8 mouse cellular contexts compared by ENCODE assay signal in the genomic region with DNA sequence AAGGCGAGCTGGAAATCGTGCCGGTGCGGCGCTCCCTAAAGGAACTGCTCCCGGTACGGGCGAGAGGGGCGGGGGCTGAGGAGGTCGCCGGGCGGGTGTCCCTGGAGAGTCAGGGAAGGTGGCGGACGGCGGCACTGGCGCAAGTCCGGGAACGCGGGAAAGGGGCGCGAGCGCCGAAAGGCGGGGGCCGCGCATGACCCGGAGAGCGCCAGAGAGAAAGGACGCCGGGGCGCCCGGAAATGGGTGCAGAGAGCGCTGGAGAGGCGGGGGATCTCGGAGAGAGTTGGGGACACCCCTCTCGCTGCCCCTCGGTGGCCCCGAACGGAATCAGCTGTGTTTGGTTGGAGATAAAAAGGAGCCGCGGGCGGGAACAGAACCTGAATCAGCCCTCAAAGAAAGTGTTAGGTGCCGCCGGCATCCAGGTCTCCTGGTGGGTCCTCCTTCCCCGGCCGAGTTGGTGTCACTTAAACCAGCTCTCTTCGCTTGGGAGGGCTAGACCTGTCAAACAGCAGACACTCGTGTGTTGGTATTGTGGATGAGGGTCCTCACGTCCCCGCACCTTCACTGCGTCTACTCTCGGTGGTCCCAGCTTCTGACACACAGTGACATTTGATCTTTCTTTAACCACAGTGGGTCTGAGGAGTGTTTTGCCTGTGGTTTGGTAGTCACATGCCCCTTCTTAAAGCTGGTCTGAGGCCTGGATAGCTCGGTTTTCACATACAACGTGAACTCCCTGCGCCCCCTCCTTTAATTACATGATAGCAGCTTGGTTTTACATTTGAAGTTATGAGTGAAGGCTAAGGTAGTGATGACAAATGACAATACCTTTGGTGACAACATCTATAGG. TPM values are rescaled to one million over a fixed set of nuclear protein-coding genes. Genes with fewer than 3 reads are reported as not detected.
DNase-seq lines count a peak whose midpoint lies in the region; ATAC-seq and TF ChIP-seq lines count a peak whose summit lies in the region.

No protein-coding gene starts in this region.

- no peak for TF ChIP-seq CTCF in cortical plate, adult 2 months (IDR thresholded peaks at IDR 0.05; ENCODE audit: extremely low read depth, insufficient read depth, low read length)

- TF ChIP-seq POLR2A in cortical plate, adult 2 months (IDR thresholded peaks at IDR 0.05; ENCODE audit: extremely low read depth, insufficient read depth, low read length), result no peak

- H3K9me3 ChIP-seq in heart, embryonic 13.5 days, result no peaks in the 10 kb centered on the region
- no peaks in the 10 kb centered on the region for H3K9me3 ChIP-seq in midbrain, embryonic 14.5 days (ENCODE audit: control insufficient read depth, low read length)

- peaks cover 31% of the 10 kb centered on the region for H3K36me3 ChIP-seq in heart, embryonic 13.5 days
- H3K36me3 ChIP-seq in midbrain, embryonic 14.5 days (ENCODE audit: control insufficient read depth, insufficient read depth, low read length), result peaks cover 29% of the 10 kb centered on the region

- peak overlapping the region; percentile 94 for H3K27ac ChIP-seq in heart, embryonic 13.5 days (replicated peaks)
- H3K27ac ChIP-seq in cortical plate, adult 2 months (ENCODE audit: insufficient read depth, low read length), result no peak overlapping the region
- H3K27ac ChIP-seq in midbrain, embryonic 14.5 days (replicated peaks; ENCODE audit: low read depth, low read length), result peak overlapping the region; percentile 92

- peak overlapping the region; percentile 96 for H3K4me3 ChIP-seq in heart, embryonic 13.5 days
- peak overlapping the region; percentile 77 for H3K4me3 ChIP-seq in cortical plate, adult 2 months (ENCODE audit: insufficient read depth, low read length)
- peak overlapping the region; percentile 89 for H3K4me3 ChIP-seq in midbrain, embryonic 14.5 days (replicated peaks; ENCODE audit: low read depth, low read length)

- H3K27me3 ChIP-seq in heart, embryonic 13.5 days (replicated peaks), result no peaks in the 10 kb centered on the region
- H3K27me3 ChIP-seq in midbrain, embryonic 14.5 days (ENCODE audit: control insufficient read depth, insufficient read depth, low read length), result no peaks in the 10 kb centered on the region

- peaks cover 27% of the 10 kb centered on the region for H3K4me1 ChIP-seq in heart, embryonic 13.5 days
- no peaks in the 10 kb centered on the region for H3K4me1 ChIP-seq in cortical plate, adult 2 months (ENCODE audit: control insufficient read depth, insufficient read depth, low read length)
- H3K4me1 ChIP-seq in midbrain, embryonic 14.5 days (ENCODE audit: control insufficient read depth, insufficient read depth, low read length), result peaks cover 6% of the 10 kb centered on the region

- 1% methylated on average over 55 of the region's 55 CpGs for WGBS in heart, embryonic 13.5 days
- 1% methylated on average over 55 of the region's 55 CpGs for WGBS in midbrain, embryonic 14.5 days

- H3K4me2 ChIP-seq in heart, embryonic 13.5 days, result peak overlapping the region; percentile 93
- peak overlapping the region; percentile 77 for H3K4me2 ChIP-seq in midbrain, embryonic 14.5 days (ENCODE audit: low read length)

- peak; percentile 69 for ATAC-seq in heart, embryonic 13.5 days (ENCODE audit: extremely low read depth, insufficient number of reproducible peaks, low FRiP score, low TSS enrichment)
- ATAC-seq in CD4-positive, CD25-positive, alpha-beta regulatory T cell, adult 4 months, result peak; percentile 61
- peak; percentile 73 for ATAC-seq in midbrain, embryonic 14.5 days (ENCODE audit: low FRiP score, low TSS enrichment)

- no peak for DNase-seq in heart, adult 11 months
- peak; percentile 82 for DNase-seq in induced T-regulatory cell, adult 2 months (ENCODE audit: low read depth)
- DNase-seq in midbrain, embryonic 14.5 days, result no peak
- DNase-seq in layer of hippocampus, postnatal 36 days, result no peak
- no peak for DNase-seq in spleen, adult 18-20 months

- H3K9ac ChIP-seq in heart, embryonic 13.5 days, result peak overlapping the region; percentile 98
- H3K9ac ChIP-seq in midbrain, embryonic 14.5 days (replicated peaks; ENCODE audit: low read length), result peak overlapping the region; percentile 90

RNA-seq across cellular contexts. Expression of a gene that starts 0.7 kb away (rescaled TPM):
- 9.9 TPM in 2 replicates for polyA plus RNA-seq in heart, embryonic 13.5 days (2015; fragmentation: Nextera tagmentation; extraction: Ambion mirVana)
- 10 to 100 TPM; 17.1 to 21.5 TPM for polyA plus RNA-seq in CD4-positive, CD25-positive, alpha-beta regulatory T cell, adult 4 months (2017; shearing (Covaris generic))
- 4.5 and 4.7 TPM in 2 replicates for polyA plus RNA-seq in cortical plate, adult 2 months (2012; rRNA removed)
- 8.3 and 10.2 TPM in 2 replicates for polyA plus RNA-seq in midbrain, embryonic 14.5 days (2014; fragmentation: Nextera tagmentation; extraction: Ambion mirVana)
- total RNA-seq in layer of hippocampus, postnatal 36 days (2021), result 10 to 100 TPM; 10.3 to 10.9 TPM

RNA-seq across cellular contexts. Expression of a gene that starts 29.4 kb away (rescaled TPM):
- 2.2 and 3.0 TPM in 2 replicates for polyA plus RNA-seq in heart, embryonic 13.5 days (2015; fragmentation: Nextera tagmentation; extraction: Ambion mirVana)
- polyA plus RNA-seq in CD4-positive, CD25-positive, alpha-beta regulatory T cell, adult 4 months (2017; shearing (Covaris generic)), result 1 to 10 TPM; 2.3 to 5.8 TPM
- 90.0 and 103 TPM in 2 replicates for polyA plus RNA-seq in cortical plate, adult 2 months (2012; rRNA removed)
- 11.0 and 16.6 TPM in 2 replicates for polyA plus RNA-seq in midbrain, embryonic 14.5 days (2014; fragmentation: Nextera tagmentation; extraction: Ambion mirVana)
- 100 to 1,000 TPM; 157 to 161 TPM for total RNA-seq in layer of hippocampus, postnatal 36 days (2021)

RNA-seq across cellular contexts. Expression of a gene that starts 42.1 kb away (rescaled TPM):
- 0.24 and 0.27 TPM in 2 replicates for polyA plus RNA-seq in heart, embryonic 13.5 days (2015; fragmentation: Nextera tagmentation; extraction: Ambion mirVana)
- polyA plus RNA-seq in CD4-positive, CD25-positive, alpha-beta regulatory T cell, adult 4 months (2017; shearing (Covaris generic)), result 100 to 1,000 TPM in 1 of 2 experiments, 10 to 100 TPM in 1; 63.9 to 126 TPM
- polyA plus RNA-seq in cortical plate, adult 2 months (2012; rRNA removed), result 0.21 and 0.25 TPM in 2 replicates
- polyA plus RNA-seq in midbrain, embryonic 14.5 days (2014; fragmentation: Nextera tagmentation; extraction: Ambion mirVana), result 0.23 and 0.24 TPM in 2 replicates
- under 1 TPM; 0.15 to 0.18 TPM for total RNA-seq in layer of hippocampus, postnatal 36 days (2021)

RNA-seq across cellular contexts. Expression of a gene that starts 49.4 kb away (rescaled TPM):
- polyA plus RNA-seq in heart, embryonic 13.5 days (2015; fragmentation: Nextera tagmentation; extraction: Ambion mirVana), result 2.1 and 2.3 TPM in 2 replicates
- polyA plus RNA-seq in CD4-positive, CD25-positive, alpha-beta regulatory T cell, adult 4 months (2017; shearing (Covaris generic)), result under 1 TPM in 1 of 2 experiments, not detected in 1; 0.39 TPM
- polyA plus RNA-seq in cortical plate, adult 2 months (2012; rRNA removed), result 0.52 and 0.78 TPM in 2 replicates
- 0.36 and 0.41 TPM in 2 replicates for polyA plus RNA-seq in midbrain, embryonic 14.5 days (2014; fragmentation: Nextera tagmentation; extraction: Ambion mirVana)
- under 1 TPM; 0.46 to 0.62 TPM for total RNA-seq in layer of hippocampus, postnatal 36 days (2021)

Comparison
In these comparisons a context has a peak if more than half of its experiments do, and no peak if none do; other contexts are left out.
1. RNA of a gene that starts 42.1 kb away (polyA plus RNA-seq): 63.9 to 126 TPM in CD4-positive, CD25-positive, alpha-beta regulatory T cell, adult 4 months; 0.24 to 0.27 TPM in heart, embryonic 13.5 days, 0.23 to 0.24 TPM in midbrain, embryonic 14.5 days and 0.21 to 0.25 TPM in cortical plate, adult 2 months; every median in the first group is over 10 times any median in the second.
2. Peak in every context shown above with its lines, with median percentiles within 50 percentile points of each other: ATAC-seq and H3K4me3 ChIP-seq.